Mouse (Mus musculus): ENCODE results near the gene Ttc5. TPM values are rescaled to one million over a fixed set of nuclear protein-coding genes. Genes with fewer than 3 reads are reported as not detected.
"Not testable (repeated sequence)": the region's sequence is repeated elsewhere in the genome, so short reads cannot be mapped to it uniquely, and the experiment has no call there.

Ttc5 gene
- total RNA-seq (2021) (10 to 100 TPM; 29.6 to 45.5 TPM), polyA plus RNA-seq (2012; rRNA removed) (14.1 and 15.5 TPM in 2 replicates)
- long read RNA-seq, transcript Ttc5-201 (10 exons, 1,842 nt) = major isoform, 60 of 68 reads
- long read RNA-seq, partial matches to known transcripts = 0 of 68 reads
- long read RNA-seq, other reads (novel, unspliced or antisense) = 7 of 68 reads

DNA sequence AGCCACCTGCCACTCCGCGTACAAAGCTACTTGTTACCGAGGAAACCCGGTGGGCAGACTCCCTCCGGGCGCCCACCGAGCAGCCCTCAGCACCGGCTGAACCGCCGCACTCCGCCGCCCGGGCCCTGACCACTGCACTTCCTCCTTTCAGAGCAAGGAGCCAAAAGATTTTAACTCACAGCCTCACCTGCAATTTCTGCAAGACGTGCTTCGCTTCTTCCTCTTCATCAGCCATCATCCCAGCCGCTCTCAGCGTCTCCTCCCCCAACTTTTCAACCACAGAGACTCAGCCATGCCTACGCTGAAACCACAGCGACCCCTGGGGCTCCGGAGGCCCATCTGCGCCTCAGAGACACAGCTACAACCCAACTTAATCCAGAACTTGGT lies at the start of gene Ttc5:
TSS of gene Ttc5 (minus strand) at position 269 of the 387 bp plus-strand sequence.
- peak; percentile 93 for DNase-seq

DNA sequence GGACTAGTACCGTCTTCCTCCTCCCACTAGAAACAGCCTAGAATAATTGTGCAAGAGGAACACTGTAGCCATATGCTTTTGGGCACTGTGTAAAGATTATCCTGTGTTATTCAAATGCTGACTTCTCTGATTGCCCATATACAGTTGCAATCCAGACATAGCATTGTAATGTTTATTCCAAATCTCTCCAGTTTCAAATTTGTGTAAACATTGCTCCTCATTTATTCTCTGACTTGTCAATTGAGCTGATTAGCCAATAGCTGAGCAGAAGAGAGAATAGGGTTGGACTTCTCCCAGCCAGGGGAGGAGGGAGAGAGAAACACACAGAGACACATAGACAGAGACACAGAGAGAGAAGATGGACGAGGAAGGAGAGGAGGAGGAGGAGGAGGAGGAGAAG lies 49.1 kb upstream of the Ttc5 start:
- DNase-seq = no peak

DNA sequence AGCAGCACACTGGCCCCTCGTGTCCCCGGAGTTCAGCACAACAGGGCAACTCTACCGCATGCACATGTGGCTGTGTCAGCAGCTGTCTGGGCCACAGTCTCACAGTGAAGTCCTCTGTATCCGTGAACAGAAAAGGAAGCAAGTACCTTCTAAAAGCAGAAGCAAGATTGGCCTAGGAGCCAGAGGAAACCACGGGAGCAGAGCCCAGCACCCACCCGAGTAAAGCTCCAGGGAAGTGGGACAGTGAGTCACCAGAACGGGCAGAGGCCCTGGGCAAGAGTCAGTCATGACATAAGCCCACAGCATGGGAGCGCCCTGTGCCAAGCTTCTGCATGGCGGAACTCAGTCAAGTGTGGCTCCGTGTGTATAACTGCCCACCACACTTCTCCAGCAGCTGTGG lies 48.6 kb upstream of the Ttc5 start:
- peak; percentile 57 for DNase-seq

DNA sequence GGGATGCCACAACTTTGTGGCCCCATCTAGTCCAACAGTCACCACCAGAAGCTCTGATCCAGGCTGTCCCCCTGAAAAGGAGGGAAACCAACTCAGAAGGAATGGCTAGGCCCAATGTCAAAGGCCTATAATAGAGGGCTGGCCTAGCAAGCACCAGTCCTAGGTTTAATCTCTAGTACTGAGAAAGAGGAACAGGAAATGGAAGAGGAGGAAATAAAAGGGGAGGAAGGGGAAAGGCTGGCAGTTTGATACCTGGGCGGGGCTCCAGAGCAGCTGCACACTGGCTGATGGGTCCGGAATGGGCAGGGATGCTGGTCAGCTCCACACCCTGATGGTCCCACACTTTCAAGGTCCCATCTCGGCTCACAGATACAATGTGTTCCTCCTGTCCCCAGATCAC lies 44.6 kb upstream of the Ttc5 start:
- DNase-seq = no peak

DNA sequence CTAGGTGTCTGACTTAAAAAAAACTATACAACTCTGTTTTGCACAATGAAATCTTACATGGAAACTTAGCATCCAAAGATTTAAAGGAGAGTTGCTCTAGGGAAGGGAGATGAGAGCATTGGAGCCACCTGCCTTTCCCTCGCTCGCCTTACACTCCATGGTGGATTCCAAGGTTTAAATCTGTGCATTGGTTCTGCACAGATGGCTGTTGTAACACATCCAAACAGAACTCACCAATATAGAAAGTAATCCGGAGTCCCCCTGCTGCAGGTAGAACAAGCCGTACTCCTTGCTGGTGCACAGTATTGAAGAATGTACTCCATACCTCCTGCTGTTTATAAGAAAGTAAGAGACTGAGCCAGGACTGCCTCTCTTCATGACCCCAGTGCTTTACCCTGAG lies 41.3 kb upstream of the Ttc5 start:
- DNase-seq = no peak

DNA sequence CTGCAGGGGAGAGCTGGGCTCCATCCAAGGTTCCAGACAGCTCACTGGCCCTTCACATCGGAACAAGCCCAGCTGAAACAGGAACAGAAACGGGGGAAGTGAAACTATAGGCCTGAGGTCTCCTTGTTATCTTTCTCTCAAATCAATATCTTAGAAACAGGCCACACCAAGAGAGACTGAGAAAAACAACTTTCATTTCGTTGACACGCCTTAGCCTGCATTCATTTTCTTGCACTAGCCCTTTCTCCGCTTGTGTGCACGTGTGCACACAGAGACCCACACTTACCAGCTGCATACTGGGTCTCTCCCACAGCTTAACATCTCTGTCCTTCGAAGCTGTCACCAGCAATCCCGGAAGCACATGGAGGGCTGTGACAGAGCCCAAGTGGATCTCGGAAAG lies 38.9 kb upstream of the Ttc5 start:
- no peak for DNase-seq

DNA sequence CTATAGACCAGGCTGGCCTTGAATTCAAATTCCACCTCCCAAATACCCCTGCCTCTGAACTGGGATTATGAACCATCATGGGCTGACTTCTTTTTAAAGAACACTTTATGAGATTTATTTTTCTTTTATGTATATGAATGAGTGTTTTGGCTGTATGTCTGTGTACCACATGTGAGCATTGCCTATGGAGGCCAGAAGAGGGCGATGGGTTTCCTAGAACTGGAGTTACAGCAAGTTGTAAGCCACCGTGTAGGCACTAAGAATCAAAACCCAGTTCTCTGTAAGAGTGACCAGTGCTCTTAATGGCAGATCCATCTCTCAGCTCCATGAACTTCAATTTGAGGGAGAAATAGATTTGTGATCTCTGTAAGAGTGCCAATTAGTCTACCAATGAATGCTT lies 37.9 kb upstream of the Ttc5 start:
- DNase-seq = no peak

DNA sequence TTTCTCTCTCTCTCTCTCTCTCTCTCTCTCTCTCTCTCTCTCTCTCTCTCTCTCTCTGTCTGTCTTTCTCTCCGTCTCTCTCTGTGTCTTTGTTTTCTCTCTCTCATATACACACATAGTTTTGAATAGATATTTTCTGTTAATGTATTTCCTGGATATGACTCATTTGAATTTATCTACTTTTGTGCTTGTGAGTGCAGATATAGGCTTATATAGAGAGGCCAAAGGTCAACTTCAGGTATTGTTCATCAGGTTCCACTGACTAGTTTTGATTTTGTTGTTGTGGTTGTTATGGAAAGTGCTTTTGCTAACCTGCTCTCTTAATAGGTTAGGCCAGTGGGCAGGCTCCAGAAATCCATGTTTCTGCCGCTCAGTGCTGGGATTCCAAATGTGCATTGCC lies 27.7 kb upstream of the Ttc5 start:
- DNase-seq = no peak

DNA sequence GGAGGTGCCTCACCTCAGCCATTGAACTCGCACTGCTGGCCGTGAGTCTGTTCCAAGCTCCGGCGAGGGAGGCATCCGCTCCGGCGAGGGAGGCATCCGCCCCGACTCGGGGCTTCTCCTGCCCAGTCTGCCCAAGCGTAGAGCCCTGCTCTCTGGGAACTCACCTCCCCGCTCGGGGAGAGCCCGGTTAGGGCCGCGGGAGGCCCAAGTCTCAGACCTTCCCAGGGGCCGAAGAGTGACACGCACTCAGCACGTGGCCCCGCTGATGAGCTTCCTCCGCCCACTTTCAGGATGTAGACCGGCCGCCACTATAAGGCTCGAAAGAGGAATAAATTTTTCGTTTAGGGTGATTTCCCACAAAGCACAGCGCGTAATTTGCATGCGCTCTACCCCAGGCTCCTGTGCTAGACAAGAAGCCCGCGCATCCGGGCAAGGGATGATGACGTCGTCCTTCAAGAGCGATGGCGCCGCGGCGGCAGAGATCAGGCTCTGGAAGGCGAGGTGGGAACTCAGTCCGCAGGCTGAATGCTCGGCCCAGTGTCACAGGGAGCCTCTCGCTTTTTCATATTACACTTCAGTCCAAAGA lies 22.3 kb upstream of the Ttc5 start, which contains the start of the genes Ccnb1ip1 and Parp2:
TSS of gene Ccnb1ip1 (minus strand) at position 246 of the 586 bp plus-strand sequence.
TSS of gene Parp2 (plus strand) at position 355 of the 586 bp plus-strand sequence.
- DNase-seq = peak; percentile 97

DNA sequence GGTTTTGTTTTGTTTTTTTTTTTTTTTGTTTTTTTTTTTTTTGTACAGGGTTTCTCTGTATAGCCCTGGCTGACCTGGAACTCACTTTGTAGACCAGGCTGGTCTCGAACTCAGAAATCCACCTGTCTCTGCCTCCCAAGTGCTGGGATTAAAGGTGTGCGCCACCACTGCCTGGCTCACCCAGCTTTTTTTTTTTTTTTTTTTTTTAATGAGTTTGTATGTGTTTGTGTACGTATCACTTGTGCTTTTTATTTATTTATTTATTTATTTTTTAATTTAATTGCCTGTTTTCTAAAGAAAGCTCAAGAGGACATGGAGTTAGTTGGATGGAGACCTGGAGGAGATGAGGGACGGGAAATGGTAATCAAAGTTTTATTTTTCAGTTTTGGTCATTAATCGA lies 21.1 kb upstream of the Ttc5 start:
- DNase-seq = not testable (repeated sequence)

DNA sequence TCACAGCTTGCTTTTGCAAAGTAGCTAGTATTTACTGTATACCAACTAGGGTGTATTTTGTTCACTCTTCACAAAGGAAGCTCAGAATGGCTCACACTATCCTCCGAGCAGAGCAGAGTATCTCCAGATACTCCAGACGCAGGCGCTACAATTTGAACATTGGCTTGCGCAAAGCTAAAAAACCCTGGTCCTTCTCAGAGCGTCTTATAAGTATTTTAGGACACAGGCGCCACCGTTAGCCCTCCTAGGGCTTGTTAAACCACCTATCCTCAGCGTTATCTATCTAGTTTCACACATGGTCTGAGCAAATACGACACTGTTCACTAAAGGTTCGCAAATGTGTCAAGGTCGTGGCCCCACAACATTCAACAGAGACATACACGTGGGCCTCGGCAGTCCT lies 19.4 kb upstream of the Ttc5 start:
- no peak for DNase-seq

DNA sequence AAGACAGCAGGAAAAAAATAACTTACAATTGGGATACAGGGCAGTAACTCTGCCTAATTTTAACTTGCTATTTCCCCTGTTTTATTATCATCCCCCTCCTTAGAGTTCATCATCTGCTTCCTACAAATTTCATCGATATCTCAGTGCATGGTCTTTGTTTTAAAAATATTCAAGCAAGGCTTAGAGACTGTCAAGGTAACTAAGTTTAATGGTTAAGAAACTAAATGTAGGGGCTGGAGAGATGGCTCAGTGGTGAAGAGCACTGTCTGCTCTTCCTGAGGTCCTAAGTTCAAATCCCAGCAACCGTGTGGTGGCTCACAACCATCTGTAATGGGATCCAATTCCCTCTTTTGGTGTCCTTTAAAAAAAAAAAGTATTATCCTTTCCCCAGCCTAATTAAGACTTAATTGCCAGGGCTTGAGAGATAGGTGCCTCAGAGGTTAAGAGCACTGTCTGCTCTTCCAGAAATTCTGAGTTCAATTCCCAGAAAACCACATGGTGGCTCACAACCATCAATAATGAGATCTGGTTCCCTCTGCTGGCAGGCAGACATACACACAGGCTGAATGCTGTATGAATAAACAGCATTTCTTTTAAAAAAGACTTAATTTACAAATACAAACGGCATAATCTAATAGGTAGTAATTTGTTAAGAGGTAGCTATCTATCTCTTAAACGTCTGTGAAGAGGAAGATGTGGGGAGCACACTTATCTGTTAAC lies 17.7 kb upstream of the Ttc5 start:
- no peak for DNase-seq

DNA sequence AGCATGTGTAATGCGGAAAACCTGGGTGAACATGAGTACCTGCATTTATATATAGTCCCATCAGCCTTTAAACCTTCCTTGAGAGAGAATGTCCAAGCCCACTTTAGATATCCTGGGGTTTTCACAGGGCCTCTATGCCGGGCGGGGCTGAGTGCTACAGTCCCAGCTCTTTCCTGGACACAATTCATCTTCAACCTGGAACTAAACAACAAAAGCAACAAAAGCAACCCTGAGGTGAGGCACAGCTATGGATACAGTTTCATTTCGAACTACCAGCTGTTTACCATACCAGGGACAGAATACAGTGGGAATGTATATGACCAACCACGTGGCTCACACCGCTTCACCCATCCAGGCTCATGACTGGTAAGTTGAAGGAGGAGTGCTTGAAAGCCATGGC lies 17.1 kb upstream of the Ttc5 start:
- no peak for DNase-seq

DNA sequence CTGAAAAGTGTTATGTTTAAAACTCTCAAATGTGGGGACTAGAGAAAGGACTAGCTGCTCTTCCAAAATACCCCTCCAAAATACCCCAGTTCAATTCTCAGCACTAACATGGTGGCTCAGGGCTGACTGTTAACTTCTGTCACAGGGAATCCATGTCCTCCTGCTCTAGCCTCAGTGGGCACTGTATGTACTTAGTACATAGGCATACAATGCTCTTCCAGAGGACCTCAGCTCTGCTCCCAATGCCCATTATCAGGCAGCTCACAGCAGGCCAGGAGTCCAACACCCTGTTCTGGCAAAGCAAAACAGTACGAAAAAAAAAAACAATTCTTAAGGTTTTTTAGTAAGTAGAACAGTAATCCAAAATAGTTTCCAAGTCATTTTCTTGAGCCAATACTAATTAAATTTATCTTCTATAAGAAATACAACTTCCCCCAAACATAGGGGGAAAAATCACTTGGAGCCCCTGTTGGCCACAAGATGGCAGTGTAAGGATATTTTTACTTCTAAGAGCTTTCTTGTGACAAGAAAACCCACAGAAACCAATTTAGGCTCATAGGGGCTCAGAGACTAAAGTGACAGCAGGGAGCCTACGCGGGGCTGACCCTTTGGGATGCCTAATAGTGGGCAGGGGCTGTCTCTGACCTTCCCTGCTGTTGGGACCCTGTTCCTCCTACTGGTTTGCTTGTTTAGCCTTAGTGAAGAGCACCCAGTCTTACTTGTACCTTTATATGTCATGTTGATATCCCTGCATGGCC lies 14.4 kb upstream of the Ttc5 start:
- DNase-seq = peak; percentile 33

DNA sequence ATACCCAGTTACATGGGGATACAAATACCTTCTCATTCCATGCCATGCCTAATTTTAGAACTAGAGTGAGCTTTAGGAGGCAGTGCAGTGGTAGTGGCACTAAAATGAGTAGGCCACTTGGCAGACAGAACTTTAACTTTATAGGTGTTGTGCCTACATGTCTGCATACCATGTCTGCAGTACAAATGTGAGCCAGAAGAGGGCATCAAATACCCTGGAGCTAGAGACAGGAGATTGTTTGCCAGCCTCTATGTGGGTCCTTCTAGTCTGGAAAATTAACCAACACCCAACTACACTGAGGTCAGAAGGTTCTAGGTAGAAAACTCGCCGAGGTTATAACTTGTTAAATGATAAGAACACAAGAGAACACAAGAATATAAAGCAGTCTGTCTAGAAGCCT lies 13.2 kb upstream of the Ttc5 start:
- DNase-seq = no peak

DNA sequence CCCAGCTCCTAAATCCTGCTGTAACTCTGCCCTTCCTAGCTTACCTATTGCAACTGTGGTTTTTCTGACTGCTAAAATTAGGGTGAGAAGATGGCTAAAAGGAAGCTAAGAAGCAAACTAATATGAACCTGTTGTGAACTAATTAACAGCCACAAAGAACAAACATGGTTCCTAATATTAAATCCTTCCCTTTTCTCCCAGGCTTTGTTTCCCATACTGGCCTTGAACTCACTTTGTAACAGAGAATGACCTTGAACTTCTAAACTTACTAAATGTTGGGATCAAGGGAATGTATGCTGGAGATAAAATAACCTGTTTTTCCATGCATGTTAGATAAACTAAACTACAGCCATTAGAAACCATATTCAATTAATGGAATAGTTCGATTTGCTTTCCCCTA lies 11.1 kb upstream of the Ttc5 start:
- DNase-seq = no peak

DNA sequence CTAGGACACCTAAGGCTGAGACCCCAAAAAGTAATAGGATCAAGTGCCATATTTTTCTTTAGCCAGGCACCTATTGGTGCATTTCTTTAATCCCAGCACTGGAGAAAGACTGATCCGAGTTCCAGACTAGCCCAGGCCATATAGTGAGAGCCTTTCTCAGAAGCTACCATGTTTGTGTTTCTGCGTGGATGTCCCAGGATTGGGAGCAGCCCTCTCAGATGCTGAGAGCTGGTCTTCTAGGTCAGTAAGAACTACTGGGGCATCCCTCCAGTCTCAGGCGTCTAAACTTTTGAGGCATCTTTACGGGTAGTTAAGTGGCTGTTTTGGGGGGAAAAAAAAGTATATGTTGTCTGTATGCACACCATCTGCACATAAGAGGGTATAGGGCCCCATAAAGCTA lies 10.6 kb upstream of the Ttc5 start:
- DNase-seq = no peak

DNA sequence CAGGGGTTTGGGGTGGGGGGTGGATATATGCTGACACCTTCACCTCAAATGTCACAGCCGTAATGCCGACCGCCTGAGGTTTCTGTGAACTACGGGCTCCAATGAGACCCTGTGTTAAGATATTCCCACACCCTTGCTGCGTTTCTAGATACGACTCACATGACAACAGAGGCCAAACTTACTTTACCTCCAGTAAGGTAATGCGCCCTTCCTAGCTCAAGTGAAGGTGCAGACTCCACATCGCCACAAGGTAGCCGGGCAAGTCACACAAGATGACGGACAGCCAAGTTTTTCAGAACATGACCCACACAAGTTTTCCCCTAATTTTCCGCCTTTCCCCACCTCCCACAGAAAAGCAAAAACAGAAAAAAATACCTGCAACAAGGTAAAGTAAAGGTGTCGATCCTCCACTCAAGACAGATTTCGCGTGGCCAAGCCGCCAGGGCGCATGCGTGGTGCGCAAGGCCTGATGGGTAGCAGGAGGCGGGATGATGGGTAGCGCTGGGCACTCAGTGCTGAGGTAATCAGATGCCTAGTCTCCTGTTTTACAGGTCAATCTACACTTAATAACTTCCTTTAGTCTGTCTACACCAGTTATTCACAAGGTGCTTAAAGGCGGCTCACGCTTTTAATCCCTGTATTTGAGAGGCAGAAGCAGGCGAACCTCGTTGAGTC lies 10.1 kb upstream of the Ttc5 start:
- DNase-seq = no peak

DNA sequence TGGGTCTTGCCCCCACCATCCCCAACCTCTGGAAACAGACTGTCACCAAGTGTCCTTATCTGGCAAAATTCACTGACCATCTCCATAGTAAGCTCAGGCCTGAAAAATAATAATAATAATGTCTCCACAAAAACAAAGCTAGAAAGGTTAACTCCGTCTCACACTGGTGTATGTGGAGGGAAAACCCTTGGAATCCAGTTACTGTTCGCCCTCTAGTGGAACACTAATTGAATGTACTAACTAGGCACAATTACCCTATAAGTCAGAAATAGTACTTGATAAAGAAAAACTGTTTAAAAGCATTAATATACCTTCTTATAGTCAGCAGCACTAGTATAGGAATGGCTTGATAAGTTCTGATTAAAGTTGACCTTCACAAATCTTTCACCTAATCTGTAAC lies 2.8 kb upstream of the Ttc5 start:
- DNase-seq = no peak

DNA sequence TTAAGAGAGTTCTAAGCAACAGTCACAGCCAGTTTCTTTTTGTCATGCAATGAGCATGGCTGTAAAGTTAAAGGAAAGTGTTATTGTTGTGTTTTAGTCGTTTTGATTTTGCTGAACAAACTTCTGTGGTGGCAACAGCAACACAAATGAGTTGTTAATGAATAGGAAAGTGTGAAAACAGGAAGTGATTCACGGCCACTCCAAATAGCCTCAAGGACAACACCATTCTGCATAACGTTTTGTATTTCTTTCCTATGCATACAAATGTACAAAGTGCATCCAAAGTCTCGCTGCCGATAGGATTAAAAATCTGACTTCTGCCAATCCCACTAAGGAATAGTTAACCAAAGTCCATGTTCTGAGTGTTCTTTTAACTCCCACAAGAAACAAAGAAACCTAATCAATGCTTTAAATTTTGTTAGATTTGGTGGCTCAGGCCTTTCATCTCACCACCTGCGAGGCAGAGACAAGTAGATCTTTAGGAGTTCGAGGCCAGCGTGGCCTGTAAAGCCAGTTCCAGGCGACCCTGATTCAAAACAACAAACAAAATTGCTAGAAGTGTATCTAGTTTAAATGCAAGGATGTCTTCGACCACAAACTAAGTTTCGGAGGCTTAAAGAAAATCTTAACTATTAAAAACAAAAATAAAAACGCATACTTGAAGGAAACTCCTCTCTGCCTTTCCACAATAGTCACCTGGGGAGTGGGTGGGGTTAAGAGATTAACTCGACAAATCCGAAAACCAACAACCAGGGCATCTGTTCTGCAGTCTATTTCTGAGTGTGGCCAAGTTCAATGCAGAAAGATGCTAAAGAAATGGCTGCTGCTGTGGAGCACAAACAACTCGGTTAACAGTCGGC lies 698 bp downstream of the Ttc5 start:
- no peak for DNase-seq

DNA sequence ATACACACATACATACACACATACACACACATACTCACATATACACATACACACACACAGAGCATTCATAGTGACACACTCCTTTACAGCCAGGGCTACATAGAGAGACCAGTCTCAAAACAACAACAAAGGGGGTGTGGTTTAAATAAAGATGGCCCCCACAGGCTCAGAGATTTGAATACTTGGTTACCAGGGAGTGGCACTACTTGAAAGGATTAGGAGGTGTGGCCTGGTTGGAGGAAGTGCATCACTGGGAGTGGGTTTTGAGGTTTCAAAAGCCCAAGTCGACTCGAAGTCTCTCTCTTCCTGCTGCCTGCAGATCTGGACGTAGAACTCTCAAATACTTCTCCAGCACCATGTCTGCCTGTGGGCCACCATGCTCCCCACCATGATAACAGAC lies 3.2 kb downstream of the Ttc5 start:
- DNase-seq = no peak
